Mouse (Mus musculus) c-Kit-positive CD71-negative TER-119-negative erythroid progenitor cells, embryonic 14.5 days (primary cell): ENCODE data around the gene Hcn2.
"Not testable (repeated sequence)": the region's sequence is repeated elsewhere in the genome, so short reads cannot be mapped to it uniquely, and the experiment has no call there.

Source experiments
- DNase-seq: peaks from one replicate; pipeline ENCODE4 v3.0.0-alpha.2; 2013; ENCODE audit warnings: low read depth

Hcn2 gene

DNA sequence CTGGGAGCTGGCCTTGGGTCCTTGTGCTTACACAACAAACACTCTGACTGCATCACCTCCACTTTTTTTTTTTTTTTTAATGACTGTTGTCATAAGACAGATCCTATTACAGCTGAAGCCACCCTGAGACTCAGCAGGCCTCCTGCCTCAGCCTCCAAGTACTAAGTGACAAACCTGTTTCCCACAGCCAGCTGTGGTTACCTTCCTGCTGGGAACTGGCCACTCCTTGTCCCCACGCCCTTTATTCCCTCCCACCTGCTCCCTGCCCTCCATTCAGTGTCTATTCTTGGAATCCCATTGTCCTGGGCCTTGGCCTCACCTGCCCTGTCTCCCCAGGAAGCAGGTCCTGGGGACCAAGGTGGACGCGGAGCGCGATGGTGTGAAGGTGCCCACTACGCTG lies 28.9 kb upstream of the Hcn2 start:
- no peak for DNase-seq

DNA sequence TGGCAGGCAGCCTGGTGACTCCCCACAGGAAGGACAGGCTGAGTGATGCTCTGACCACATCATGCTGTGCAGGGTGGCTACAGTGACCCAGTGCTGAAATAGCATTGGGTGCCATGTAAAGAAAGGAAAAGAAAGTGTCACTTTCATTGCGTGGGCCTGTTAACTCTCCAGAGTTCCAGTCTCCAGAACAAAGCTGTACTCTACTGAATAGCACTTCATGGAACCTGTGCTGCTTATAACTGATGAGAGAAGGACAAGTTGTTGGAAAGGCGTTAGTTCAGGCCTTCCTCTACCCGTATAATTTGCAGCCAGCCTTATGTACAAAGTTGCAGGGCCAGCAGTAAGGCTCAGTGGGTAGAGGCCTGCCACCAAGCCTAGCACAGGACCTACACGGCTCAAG lies 27.7 kb upstream of the Hcn2 start, which contains the start of gene Gzmm:
Gene Gzmm (plus strand): TSS at position 301 of the 400 bp plus-strand sequence.
- DNase-seq, result no peak

DNA sequence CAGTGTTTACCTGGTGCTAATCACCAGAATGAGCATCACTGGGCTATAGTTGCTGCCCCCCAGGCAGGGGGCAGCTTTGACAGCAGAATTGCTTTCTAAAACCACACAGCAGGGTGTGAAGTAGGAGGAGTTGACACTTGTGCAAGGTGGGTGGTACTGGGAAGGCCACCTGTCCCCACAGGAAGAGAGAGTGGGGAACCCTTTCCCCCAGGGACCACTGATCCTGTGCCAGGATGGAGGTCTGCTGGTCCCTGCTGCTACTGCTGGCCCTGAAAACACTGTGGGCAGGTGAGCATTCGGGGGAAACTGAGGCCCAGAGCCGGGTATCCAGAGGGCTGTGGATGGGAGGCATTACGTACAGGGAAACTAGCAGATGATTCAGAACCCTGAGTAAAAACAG lies 27.3 kb upstream of the Hcn2 start:
- no peak for DNase-seq

DNA sequence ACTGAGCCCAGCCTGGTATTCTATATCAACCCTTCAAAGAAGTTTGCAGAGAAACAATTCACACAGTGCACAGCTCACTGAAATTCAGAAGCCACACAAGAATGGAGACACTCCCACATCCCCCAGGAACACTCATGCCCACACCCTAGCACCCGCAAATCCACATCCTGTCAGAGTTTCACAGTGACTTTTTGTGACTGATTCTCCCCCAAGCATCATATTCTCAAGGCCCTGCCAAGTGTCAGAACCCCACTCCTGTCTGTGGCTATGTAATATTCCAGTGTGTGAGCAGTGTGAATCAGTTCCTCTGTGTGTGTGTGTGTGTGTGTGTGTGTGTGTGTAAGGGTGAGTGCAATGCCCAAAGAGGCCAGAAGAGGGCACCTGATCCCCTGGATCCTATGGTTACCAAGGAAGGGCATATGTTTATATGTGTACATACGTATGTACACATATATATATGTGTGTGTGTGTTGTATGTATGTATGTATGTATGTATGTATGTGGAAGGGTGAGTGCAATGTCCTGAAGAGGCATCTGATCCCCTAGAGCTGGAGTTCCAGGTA lies 24.4 kb upstream of the Hcn2 start:
- DNase-seq, result no peak

DNA sequence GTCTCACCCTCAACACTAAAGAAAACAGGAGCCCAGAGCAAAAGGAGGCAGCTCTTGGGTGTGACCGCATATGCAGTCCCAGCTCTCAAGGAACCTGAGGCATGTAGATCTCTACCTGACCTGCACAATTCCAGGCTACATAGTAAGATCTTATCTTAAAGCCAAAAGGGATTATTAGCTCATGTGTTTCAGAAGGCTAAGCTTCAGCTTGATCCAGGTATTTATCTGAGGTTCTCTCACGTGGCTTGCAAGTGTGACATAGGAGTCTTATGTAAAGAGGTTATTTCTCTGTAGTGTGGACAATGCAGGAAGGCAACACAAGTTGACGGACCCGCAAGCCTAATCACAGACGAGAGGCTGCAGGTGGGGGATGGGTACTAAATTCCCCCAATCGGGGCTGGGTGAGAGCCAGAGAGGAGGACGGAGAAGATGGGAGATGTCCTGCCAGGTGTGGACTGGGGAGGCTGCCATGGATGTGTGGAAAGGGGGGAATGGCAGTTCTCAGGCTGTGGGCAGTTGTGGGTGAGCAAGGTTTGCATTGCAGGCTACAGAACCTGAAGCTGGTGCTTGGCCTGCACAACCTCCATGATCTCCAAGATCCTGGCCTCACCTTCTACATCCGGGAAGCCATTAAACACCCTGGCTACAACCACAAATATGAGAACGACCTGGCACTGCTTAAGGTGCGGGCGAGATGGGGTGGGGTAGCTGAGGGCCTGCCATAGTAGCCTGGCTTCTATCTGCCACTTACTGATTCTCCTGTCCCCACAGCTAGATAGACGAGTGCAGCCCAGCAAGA lies 22.7 kb upstream of the Hcn2 start:
- no peak for DNase-seq

GRCm38 (mm10) chr10:79694379-79694655 lies 22.1 kb upstream of the Hcn2 start:
- DNase-seq, result no peak

DNA sequence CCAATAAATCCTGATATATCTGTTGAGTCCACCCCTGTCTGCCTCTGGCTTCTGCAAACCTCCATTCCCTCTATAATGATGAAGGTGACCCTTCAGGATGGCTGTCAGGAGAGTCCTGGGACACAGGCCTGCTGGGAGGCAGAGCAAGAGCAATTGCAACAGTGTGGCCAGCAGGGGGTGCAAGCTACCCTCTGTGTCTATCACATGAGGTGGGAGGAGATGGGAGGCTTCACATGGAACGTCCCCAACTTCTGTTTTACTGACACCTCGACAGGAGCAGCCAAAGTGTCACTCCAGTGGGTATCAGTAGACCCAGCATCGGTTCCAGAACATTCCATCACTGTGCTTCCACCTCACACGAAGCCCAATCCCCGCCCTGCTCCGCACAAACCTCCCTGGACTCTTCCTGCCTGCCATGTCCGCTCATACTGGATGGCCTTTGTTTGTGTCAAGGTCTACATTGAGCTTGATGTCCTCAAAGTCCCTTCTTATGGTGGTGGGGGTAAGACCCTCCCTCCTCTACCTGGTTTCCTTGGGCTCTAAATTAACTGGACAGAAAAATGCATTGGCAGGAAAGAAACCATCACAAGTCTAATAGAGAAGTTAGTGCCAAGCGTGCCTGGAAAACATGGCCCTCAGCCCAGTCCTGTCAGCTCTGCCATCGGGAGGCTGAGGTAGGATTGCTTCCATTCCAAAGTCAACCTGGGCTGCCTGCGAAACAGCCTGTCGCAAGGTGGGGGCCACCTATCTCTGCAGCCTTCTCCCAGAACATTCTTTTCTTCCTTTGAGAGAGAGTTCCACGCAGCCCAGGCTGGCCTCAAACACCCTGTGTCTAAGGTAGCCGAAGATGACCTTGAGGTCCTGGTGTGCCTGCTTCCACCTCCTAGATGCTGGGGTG lies 21.0 kb upstream of the Hcn2 start:
- DNase-seq, result peak; percentile 62

DNA sequence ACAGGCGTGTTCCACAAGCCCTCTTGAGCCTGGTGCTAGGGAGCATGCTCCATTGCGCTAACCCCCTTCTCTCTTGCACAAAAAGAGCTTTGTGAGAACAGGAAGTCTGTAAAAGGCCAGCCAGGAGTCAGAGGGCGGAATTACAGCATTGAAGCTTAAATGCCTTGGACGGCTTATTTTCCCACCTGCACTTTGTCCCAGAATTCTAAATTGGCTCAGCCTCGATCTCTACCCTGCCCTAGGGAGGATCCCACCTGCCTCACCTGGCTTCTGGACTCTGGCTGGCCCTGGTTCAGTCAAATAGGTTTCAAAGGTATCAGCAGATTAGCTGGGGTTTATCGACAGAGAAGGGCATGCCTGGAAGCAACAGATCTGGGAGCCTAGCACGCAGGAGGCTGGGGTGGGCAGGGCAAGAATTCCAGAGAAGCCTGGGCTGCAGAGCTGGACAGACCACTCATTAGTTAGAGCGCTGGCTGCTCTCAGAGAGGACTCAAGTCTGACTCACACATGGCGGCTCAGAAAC lies 20.2 kb upstream of the Hcn2 start:
- no peak for DNase-seq

DNA sequence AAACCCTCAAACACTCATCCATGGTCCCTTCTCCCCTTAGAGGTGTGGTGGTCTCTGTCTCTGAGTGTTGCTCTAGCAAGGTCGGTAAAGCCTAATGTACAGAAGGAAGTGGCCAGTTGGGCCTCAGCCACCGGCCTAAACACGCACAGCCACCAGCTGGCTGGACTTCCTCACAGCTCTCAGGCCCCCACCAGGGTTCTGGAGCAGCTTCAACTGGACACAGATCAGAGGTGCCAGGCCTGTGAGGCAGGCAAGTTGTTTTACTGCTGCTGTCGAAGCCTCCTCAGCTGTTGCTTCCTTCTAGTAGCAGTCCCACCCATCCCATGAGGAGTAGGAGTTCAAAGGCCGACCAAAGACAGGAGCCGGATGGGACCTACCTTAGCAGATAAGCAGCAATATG lies 18.5 kb upstream of the Hcn2 start:
- no peak for DNase-seq

- no peak for DNase-seq
These were observed 18.0 kb upstream of the Hcn2 start for GRCm38 (mm10) chr10:79698459-79698858.

DNA sequence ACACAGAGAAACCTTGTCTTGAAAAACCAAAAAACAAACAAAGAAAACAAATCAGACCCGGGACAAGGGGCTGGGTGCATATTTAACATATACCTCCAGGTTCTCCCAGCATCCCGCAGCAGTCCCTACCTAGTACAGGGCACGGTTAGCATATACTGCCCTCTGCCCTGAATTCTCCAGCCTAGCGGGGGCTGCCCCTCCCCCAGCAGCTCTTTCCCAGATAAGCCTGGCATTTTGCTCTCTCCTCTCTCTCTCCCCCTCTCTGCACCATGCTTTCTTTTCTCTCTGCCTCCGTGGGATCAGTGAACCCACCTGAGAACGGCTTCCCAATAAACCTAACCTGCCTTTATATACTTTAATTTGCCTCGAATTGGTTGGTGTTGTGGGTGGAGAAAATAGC lies 15.8 kb upstream of the Hcn2 start:
- no peak for DNase-seq

- no peak for DNase-seq
These were observed 14.8 kb upstream of the Hcn2 start for GRCm38 (mm10) chr10:79701443-79702129.

DNA sequence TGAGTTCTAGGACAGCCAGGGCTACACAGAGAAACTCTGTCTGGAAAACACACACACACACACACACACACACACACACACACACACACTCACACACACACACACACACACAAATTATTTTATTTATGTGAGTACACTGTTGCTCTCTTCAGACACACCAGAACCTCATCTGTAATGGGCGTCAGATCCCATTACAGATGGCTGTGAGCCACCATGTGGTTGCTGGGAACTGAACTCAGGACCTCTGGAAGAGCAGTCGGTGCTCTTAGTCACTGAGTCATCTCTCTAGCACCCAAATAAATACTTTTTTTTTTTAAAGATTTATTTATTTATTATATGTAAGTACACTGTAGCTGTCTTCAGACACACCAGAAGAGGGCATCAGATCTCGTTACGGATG lies 13.5 kb upstream of the Hcn2 start:
- not testable (repeated sequence) for DNase-seq

DNA sequence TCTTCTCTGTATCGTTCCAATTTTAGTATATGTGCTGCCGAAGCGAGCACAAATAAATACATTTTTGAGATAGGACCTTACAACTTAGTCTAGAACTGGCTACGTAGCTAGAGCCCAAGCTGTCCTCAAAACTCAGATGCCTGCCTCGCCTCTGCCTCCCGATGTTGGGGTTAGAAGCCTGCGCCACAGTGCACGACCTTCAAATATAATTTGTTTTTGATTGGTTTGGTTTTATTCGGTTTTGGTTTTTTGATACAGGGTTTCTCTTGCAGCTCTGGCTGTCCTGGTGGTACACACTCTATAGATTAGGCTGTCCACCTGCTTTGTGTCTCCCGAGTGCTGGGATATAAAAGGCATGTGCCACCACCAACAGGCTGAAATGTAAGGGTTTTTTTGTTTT lies 12.9 kb upstream of the Hcn2 start:
- no peak for DNase-seq

- DNase-seq, result peak; percentile 98
These were observed 12.1 kb upstream of the Hcn2 start, which contains the start of gene Bsg for GRCm38 (mm10) chr10:79704065-79704969. TSS of gene Bsg (plus strand) at chr10:79704491.

DNA sequence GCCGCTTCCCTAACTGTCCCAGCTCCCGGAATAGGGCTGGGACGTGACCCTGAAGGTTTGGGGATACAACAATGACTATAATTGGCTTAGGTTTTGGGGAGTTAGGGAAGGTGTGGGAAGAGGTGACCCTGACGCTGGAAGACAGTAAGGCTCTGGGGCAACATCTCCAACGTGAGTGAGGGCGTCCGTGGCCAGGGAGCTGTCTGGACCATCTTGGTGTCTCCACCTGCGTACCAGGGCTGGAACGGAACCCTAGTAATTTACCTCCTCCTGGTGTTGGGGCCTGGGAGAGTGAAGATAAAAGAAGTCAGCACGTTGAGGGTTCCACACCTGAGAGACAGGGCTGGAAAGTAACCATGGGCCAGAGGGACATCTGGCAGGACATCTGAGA lies 11.5 kb upstream of the Hcn2 start:
- no peak for DNase-seq

GRCm38 (mm10) chr10:79705951-79706350 lies 10.5 kb upstream of the Hcn2 start:
- no peak for DNase-seq

DNA sequence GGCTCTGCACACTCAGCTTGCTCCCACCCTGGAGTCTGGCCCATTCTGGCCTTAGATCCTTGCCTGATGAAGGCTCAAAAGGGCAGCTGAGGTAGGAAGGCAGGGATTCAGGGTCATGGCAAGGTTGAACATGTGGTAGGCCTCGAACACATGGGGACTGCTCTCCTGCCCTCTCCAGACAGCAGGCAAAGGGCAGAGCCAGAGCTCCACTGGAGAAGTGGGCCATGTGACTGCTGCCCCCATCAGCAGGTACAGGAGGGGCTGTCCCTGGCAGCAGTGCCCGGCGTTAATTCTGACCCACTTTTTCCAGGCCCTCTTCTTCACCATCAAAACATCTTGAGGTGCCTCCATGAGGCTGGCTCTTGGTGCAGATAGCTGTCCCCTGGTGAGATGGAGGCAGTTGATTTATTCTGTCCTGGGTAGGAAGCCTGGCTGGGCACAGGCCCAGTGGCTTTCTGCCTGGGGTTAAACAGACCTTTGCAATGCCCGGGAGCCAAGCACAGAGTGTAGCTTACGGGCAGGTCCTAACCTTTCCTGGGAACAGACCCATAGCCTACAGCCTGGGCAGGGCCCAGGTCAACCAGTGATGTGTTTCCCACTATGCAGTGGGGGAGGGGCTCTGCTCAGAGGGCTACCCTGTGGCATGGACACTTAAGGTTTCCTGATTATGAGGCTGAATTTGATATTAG lies 9.9 kb upstream of the Hcn2 start:
- DNase-seq, result no peak

DNA sequence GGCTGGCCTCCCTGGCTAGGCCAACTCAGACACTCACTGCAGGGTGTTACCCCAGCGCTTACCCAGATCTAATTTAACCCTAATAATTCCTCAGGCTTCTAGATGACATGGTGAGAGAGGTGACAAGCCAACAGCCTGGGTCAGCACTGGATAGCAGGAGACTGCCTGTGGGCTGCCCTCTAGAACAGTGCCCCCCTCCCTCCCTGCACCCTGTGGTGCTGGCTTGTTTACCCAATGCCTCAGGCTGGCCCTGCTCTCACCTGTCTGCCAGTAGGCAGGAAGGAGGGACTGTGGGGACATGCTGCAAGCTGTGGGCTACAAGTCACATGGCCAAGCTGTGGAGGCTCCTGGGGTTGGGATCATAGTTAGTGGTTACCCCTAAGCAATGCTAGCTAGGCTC lies 9.3 kb upstream of the Hcn2 start:
- DNase-seq, result no peak

DNA sequence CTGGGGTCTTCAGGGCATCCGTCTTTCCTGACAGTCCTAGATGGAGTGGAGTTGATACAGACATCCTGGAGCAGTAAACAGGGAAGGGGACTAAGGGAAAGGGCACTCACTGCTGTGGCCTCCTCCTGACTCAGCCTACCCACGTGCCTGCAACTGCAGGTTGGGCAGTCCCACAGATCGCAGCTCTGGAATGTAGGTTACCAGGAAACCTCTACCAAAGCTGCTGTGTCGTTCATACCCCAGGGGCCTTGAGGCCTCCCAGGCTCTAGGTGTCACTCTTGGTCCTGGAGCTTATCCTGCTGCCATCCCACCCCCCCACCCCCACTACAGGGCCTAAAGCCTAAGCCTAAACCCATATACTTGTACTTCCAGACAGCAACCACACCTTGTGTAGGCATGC lies 8.7 kb upstream of the Hcn2 start:
- DNase-seq, result no peak

GRCm38 (mm10) chr10:79708668-79709067 lies 7.8 kb upstream of the Hcn2 start:
- no peak for DNase-seq
